Mouse (Mus musculus) MEL (cell line): ENCODE measurements around the gene Rtn1. TPM values are rescaled to one million over a fixed set of nuclear protein-coding genes. Genes with fewer than 3 reads are reported as not detected.

Source experiments
- DNase-seq: peaks from one replicate; pipeline ENCODE4 v3.0.0; 2011; ENCODE audit warnings: low read depth, low spot score
- H3K27ac ChIP-seq: 2 replicates; pipeline ENCODE4 v1.5.1; 2012; ENCODE audit warnings: low read depth, mild to moderate bottlenecking, control low read depth, low read length, moderate library complexity; ENCODE audit not compliant: control insufficient read depth
- H3K27me3 ChIP-seq, 2 experiments: fragments of 150-350 bp in 1 of 2; sonication (generic) in 1 of 2; 2 replicates each; pipeline ENCODE4 v1.6.1; 2012; ENCODE audit warnings: low read length in 2 of 2, mild to moderate bottlenecking in 2 of 2, improper control_type of control experiment in 1 of 2, moderate library complexity in 1 of 2; ENCODE audit not compliant: insufficient read depth in 2 of 2, control insufficient read depth in 1 of 2
- H3K36me3 ChIP-seq, 2 experiments: 2 replicates each; pipeline ENCODE4 v1.6.1; 2012 to 2014; ENCODE audit warnings: low read length in 2 of 2, improper control_type of control experiment in 1 of 2, inconsistent platforms in 1 of 2, mild to moderate bottlenecking in 1 of 2; ENCODE audit not compliant: insufficient read depth in 2 of 2, control insufficient read depth in 1 of 2
- H3K4me1 ChIP-seq, 2 experiments: fragments of 150-350 bp in 1 of 2; sonication (generic) in 1 of 2; 2 replicates each; pipeline ENCODE4 v1.6.1; 2012; ENCODE audit warnings: low read length in 2 of 2, improper control_type of control experiment in 1 of 2, mild to moderate bottlenecking in 1 of 2; ENCODE audit not compliant: insufficient read depth in 2 of 2, control insufficient read depth in 1 of 2
- H3K4me3 ChIP-seq, 2 experiments: fragments of 150-350 bp in 1 of 2; sonication (generic) in 1 of 2; 2 replicates each; pipeline ENCODE4 v1.5.1; 2012; ENCODE audit warnings: low read depth in 2 of 2, low read length in 2 of 2, mild to moderate bottlenecking in 2 of 2, moderate library complexity in 2 of 2, control low read depth in 1 of 2, improper control_type of control experiment in 1 of 2; ENCODE audit not compliant: control insufficient read depth in 1 of 2, insufficient read depth in 1 of 2
- H3K79me2 ChIP-seq: 2 replicates; pipeline ENCODE4 v1.6.1; 2012; ENCODE audit warnings: mild to moderate bottlenecking, low read length, moderate library complexity; ENCODE audit not compliant: control insufficient read depth, poor library complexity, insufficient read depth
- H3K9ac ChIP-seq: 2 replicates; pipeline ENCODE4 v1.6.1; 2012; ENCODE audit warnings: low read depth, mild to moderate bottlenecking, control low read depth, low read length, moderate library complexity; ENCODE audit not compliant: control insufficient read depth, poor library complexity, severe bottlenecking
- H3K9me3 ChIP-seq: fragments of 150-350 bp; sonication (generic); replicated peaks from 2 replicates; pipeline ENCODE4 v1.6.1; 2012; ENCODE audit warnings: mild to moderate bottlenecking, low read length, improper control_type of control experiment, moderate library complexity; ENCODE audit not compliant: insufficient read depth
- CHD1 ChIP-seq: IDR thresholded peaks from 2 replicates; pipeline ENCODE4 v1.6.1; 2012; ENCODE audit warnings: low read depth, mild to moderate bottlenecking, inconsistent platforms, low read length, improper control_type of control experiment
- CHD2 ChIP-seq: IDR thresholded peaks from 2 replicates; pipeline ENCODE4 v1.6.1; 2011; ENCODE audit warnings: low read length, improper control_type of control experiment
- CTCF ChIP-seq, 3 experiments: IDR thresholded peaks in 2 of 3; conservative IDR thresholded peaks in 1 of 3; 2 replicates each; pipeline ENCODE4 v1.5.1; 2011 to 2012; ENCODE audit warnings: low read length in 3 of 3, low read depth in 2 of 3, mild to moderate bottlenecking in 2 of 3, improper control_type of control experiment in 1 of 3, inconsistent platforms in 1 of 3, mixed read lengths in 1 of 3, moderate library complexity in 1 of 3; ENCODE audit not compliant: control insufficient read depth in 1 of 3, insufficient read depth in 1 of 3, poor library complexity in 1 of 3, severe bottlenecking in 1 of 3
- GABPA ChIP-seq: IDR thresholded peaks from 2 replicates; pipeline ENCODE4 v1.6.1; 2012; ENCODE audit warnings: low read depth, mild to moderate bottlenecking, inconsistent platforms, low read length, improper control_type of control experiment, moderate library complexity
- GATA1 ChIP-seq: IDR thresholded peaks from 2 replicates; pipeline ENCODE4 v1.6.1; 2011; ENCODE audit warnings: low read depth, low read length, improper control_type of control experiment
- KAT2A ChIP-seq: conservative IDR thresholded peaks from 2 replicates; pipeline ENCODE4 v1.6.1; 2012; ENCODE audit warnings: low read depth, low read length, improper control_type of control experiment, inconsistent platforms
- MAFK ChIP-seq: IDR thresholded peaks from 2 replicates; pipeline ENCODE4 v1.6.1; 2011; ENCODE audit warnings: low read depth, mild to moderate bottlenecking, low read length, improper control_type of control experiment, borderline replicate concordance
- MAX ChIP-seq: IDR thresholded peaks from 2 replicates; pipeline ENCODE4 v1.6.1; 2011; ENCODE audit warnings: low read length, improper control_type of control experiment
- MAZ ChIP-seq: IDR thresholded peaks from 2 replicates; pipeline ENCODE4 v1.6.1; 2012; ENCODE audit warnings: low read depth, mild to moderate bottlenecking, inconsistent platforms, low read length, improper control_type of control experiment
- MXI1 ChIP-seq: IDR thresholded peaks from 2 replicates; pipeline ENCODE4 v1.6.1; 2011; ENCODE audit warnings: mild to moderate bottlenecking, low read depth, low read length, improper control_type of control experiment
- MYC ChIP-seq: IDR thresholded peaks from 2 replicates; pipeline ENCODE4 v1.6.1; 2011; ENCODE audit warnings: low read depth, mild to moderate bottlenecking, low read length, improper control_type of control experiment, moderate library complexity
- POLR2A ChIP-seq, 2 experiments: IDR thresholded peaks; 2 replicates each; pipeline ENCODE4 v1.6.1; 2011 to 2012; ENCODE audit warnings: low read length in 2 of 2, mild to moderate bottlenecking in 2 of 2, control low read depth in 1 of 2, improper control_type of control experiment in 1 of 2, low read depth in 1 of 2, moderate library complexity in 1 of 2; ENCODE audit not compliant: control insufficient read depth in 1 of 2, insufficient read depth in 1 of 2, poor library complexity in 1 of 2
- POLR2AphosphoS2 ChIP-seq: IDR thresholded peaks from 2 replicates; pipeline ENCODE4 v1.6.1; 2011; ENCODE audit warnings: low read length, improper control_type of control experiment
- POLR2AphosphoS5 ChIP-seq: IDR thresholded peaks from 2 replicates; pipeline ENCODE4 v1.6.1; 2012; ENCODE audit warnings: low read depth, borderline replicate concordance, mild to moderate bottlenecking, inconsistent platforms, low read length, moderate library complexity, mixed read lengths
- RAD21 ChIP-seq: IDR thresholded peaks from 2 replicates; pipeline ENCODE4 v1.6.1; 2011; ENCODE audit warnings: mild to moderate bottlenecking, low read depth, low read length, improper control_type of control experiment
- SIN3A ChIP-seq: IDR thresholded peaks from 2 replicates; pipeline ENCODE4 v1.6.1; 2012; ENCODE audit warnings: low read length, improper control_type of control experiment, inconsistent platforms
- SMC3 ChIP-seq: IDR thresholded peaks from 2 replicates; pipeline ENCODE4 v1.6.1; 2011; ENCODE audit warnings: low read depth, low read length, improper control_type of control experiment
- USF1 ChIP-seq: IDR thresholded peaks from 2 replicates; pipeline ENCODE4 v1.6.1; 2014; ENCODE audit warnings: low read depth, mild to moderate bottlenecking, inconsistent platforms, low read length, improper control_type of control experiment, moderate library complexity
- USF2 ChIP-seq, 2 experiments: IDR thresholded peaks; 2 replicates each; pipeline ENCODE4 v1.6.1; 2011 to 2012; ENCODE audit warnings: improper control_type of control experiment in 2 of 2, low read length in 2 of 2, borderline replicate concordance in 1 of 2, inconsistent platforms in 1 of 2, low read depth in 1 of 2, mild to moderate bottlenecking in 1 of 2; ENCODE audit not compliant: insufficient read depth in 1 of 2
- ZKSCAN1 ChIP-seq: IDR thresholded peaks from 2 replicates; pipeline ENCODE4 v1.6.1; 2012; ENCODE audit warnings: low read depth, mild to moderate bottlenecking, inconsistent platforms, low read length, improper control_type of control experiment, moderate library complexity
- ZMIZ1 ChIP-seq: IDR thresholded peaks from 2 replicates; pipeline ENCODE4 v1.6.1; 2012; ENCODE audit warnings: low read depth, mild to moderate bottlenecking, inconsistent platforms, low read length, improper control_type of control experiment, moderate library complexity
- polyA plus RNA-seq, 2 experiments: library from polyadenylated mRNA; stranded (reverse) in 1 of 2; unstranded in 1 of 2; fragments of >175 nt in 1 of 2; fragments of >200 nt in 1 of 2; gene quantifications; 2 replicates each; pipeline versions ENCODE4 v1.2.1 to v1.2.4; 2012; ENCODE audit warnings: low replicate concordance in 2 of 2, low read depth in 1 of 2; ENCODE audit not compliant: insufficient read length in 2 of 2, insufficient read depth in 1 of 2, missing spikeins in 1 of 2
- total RNA-seq: library from RNA; depleted of rRNA; stranded (reverse); fragments of 300-350 nt; gene quantifications from 2 replicates; pipeline ENCODE4 v1.2.3, GENCODE M21; 2012

The Rtn1 gene
- total and polyA plus RNA-seq, 3 experiments, result not detected

DNA sequence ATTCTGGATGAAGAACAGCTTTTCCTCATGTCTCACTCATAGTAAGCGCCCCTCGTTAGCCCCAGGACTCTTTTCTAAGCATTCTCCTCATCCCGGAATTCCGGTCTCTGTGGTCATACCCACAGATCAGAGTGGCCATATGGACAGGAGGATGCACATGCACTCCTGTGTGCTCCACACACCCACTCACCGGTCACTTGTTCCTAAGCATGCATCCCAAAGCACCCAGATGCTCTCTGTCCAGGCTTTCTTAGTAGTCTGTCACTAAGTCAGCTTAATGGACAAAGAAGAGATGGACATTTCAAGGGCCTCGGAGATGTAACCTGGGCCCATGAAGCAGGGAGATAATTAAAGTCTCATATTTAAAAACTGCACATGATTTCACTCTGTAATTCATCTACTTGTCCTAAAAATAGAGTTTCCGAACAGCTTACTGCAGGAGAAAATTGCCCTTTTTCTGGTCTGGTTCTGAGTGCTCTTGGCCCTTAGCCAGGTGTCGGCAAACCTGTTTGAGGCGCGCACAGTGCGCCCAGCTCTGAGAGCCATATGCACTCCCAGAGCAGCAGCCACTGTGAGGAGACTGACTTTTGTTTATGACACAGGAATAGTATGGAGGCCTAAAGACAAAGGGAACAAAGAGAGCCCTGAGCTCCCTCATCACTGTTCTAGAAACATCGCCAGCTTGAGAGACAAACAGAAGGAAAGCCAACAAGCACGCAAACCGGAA lies 19.3 kb downstream of the Rtn1 start:
- Histone ChIP-seq H3K27ac (no peak overlapping the region), H3K36me3 (no peaks in the 10 kb centered on the region), H3K9me3 (no peaks in the 10 kb centered on the region), H3K79me2 (no peaks in the 10 kb centered on the region), H3K4me1 (no peaks in the 10 kb centered on the region), H3K9ac (no peak overlapping the region), H3K4me3 (no peak overlapping the region), H3K27me3 (no peaks in the 10 kb centered on the region)
- TF ChIP-seq POLR2AphosphoS2 (no peak), CTCF (IDR thresholded peaks at IDR 0.05 in 2 of 3, conservative IDR thresholded peaks at IDR 0.05 in 1 of 3; ENCODE audit: control insufficient read depth in 1 of 3, insufficient read depth in 1 of 3, low read depth in 2 of 3, low read length in 3 of 3, poor library complexity in 1 of 3, severe bottlenecking in 1 of 3) (no peak)
- DNase-seq, result no peak

GRCm38 (mm10) chr12:72388835-72389234 lies 20.0 kb downstream of the Rtn1 start:
- no peak overlapping the region for H3K9ac ChIP-seq
- H3K36me3 ChIP-seq, result no peaks in the 10 kb centered on the region
- H3K9me3 ChIP-seq, result no peaks in the 10 kb centered on the region
- no peaks in the 10 kb centered on the region for H3K27me3 ChIP-seq
- no peaks in the 10 kb centered on the region for H3K79me2 ChIP-seq
- no peak overlapping the region for H3K27ac ChIP-seq
- no peak overlapping the region for H3K4me3 ChIP-seq
- no peak for TF ChIP-seq USF1
- no peak for TF ChIP-seq CTCF (IDR thresholded peaks at IDR 0.05 in 2 of 3, conservative IDR thresholded peaks at IDR 0.05 in 1 of 3; ENCODE audit: control insufficient read depth in 1 of 3, insufficient read depth in 1 of 3, low read depth in 2 of 3, low read length in 3 of 3, poor library complexity in 1 of 3, severe bottlenecking in 1 of 3)
- no peaks in the 10 kb centered on the region for H3K4me1 ChIP-seq
- no peak for DNase-seq

- H3K9ac ChIP-seq, result no peak overlapping the region
- no peaks in the 10 kb centered on the region for H3K36me3 ChIP-seq
- no peaks in the 10 kb centered on the region for H3K4me1 ChIP-seq
- no peaks in the 10 kb centered on the region for H3K9me3 ChIP-seq
- DNase-seq, result no peak
- no peak overlapping the region for H3K4me3 ChIP-seq
- no peaks in the 10 kb centered on the region for H3K27me3 ChIP-seq
- H3K79me2 ChIP-seq, result no peaks in the 10 kb centered on the region
- TF ChIP-seq MAZ (no peak), ZKSCAN1 (no peak), MYC (no peak), GABPA (no peak), POLR2AphosphoS5 (no peak), SMC3 (no peak), SIN3A (no peak), ZMIZ1 (no peak), MAX (no peak), CHD2 (no peak), POLR2A (IDR thresholded peaks at IDR 0.05; ENCODE audit: control insufficient read depth in 1 of 2, insufficient read depth in 1 of 2, low read depth in 1 of 2, low read length in 2 of 2, poor library complexity in 1 of 2) (no peak), RAD21 (no peak), CHD1 (no peak), GATA1 (no peak), USF2 (IDR thresholded peaks at IDR 0.05; ENCODE audit: borderline replicate concordance in 1 of 2, insufficient read depth in 1 of 2, low read depth in 1 of 2, low read length in 2 of 2) (no peak), MXI1 (no peak), KAT2A (no peak), MAFK (no peak)
- H3K27ac ChIP-seq, result no peak overlapping the region
Observed at GRCm38 (mm10) chr12:72388135-72388534, 20.7 kb downstream of the Rtn1 start.
